Mouse (Mus musculus) neural tube, embryonic 13.5 days (tissue): ENCODE data around the gene Snapc4. TPM values are rescaled to one million over a fixed set of nuclear protein-coding genes. Genes with fewer than 3 reads are reported as not detected.

Experiments used
- ATAC-seq: fragments of 200-750 bp; cut with Nextera tagmentation; 2 replicates; pipeline ENCODE4 v1.8.0; 2017; ENCODE audit warnings: low read depth, mild to moderate bottlenecking, moderate TSS enrichment, moderate library complexity
- H3K27ac ChIP-seq: fragments of 300-500 bp; sonication (generic); replicated peaks from 2 replicates; pipeline ENCODE4 v1.5.1; 2015; ENCODE audit warnings: moderate library complexity, mild to moderate bottlenecking, inconsistent platforms
- H3K27me3 ChIP-seq: fragments of 300-500 bp; sonication (generic); 2 replicates; pipeline ENCODE4 v1.6.1; 2015; ENCODE audit warnings: mild to moderate bottlenecking, inconsistent platforms
- H3K36me3 ChIP-seq: fragments of 300-500 bp; sonication (generic); 2 replicates; pipeline ENCODE4 v1.6.1; 2015; ENCODE audit warnings: mild to moderate bottlenecking, inconsistent platforms
- H3K4me1 ChIP-seq: fragments of 300-500 bp; sonication (generic); replicated peaks from 2 replicates; pipeline ENCODE4 v1.6.1; 2015; ENCODE audit warnings: inconsistent platforms
- H3K4me2 ChIP-seq: fragments of 300-500 bp; sonication (generic); 2 replicates; pipeline ENCODE4 v1.6.1; 2015; ENCODE audit warnings: inconsistent platforms, mild to moderate bottlenecking, moderate library complexity
- H3K4me3 ChIP-seq: fragments of 300-500 bp; sonication (generic); 2 replicates; pipeline ENCODE4 v1.5.1; 2015; ENCODE audit warnings: mild to moderate bottlenecking, inconsistent platforms
- H3K9ac ChIP-seq: fragments of 300-500 bp; sonication (generic); 2 replicates; pipeline ENCODE4 v1.6.1; 2015; ENCODE audit warnings: moderate library complexity, mild to moderate bottlenecking, inconsistent platforms
- H3K9me3 ChIP-seq: fragments of 300-500 bp; sonication (generic); 2 replicates; pipeline ENCODE4 v1.6.1; 2016; ENCODE audit warnings: inconsistent platforms
- WGBS: fragments of 180-500 bp; shearing (Covaris S2); methylation state at CpG from one replicate; pipeline ENCODE4 v1.1.7; 2015; 5-methylcytosine and 5-hydroxymethylcytosine counted together
- polyA plus RNA-seq: library from polyadenylated mRNA; unstranded; fragments of >200 nt; fragmentation: Nextera tagmentation; extraction: Ambion mirVana; gene quantifications from 2 replicates; pipeline ENCODE4 v1.2.1, GENCODE M21; 2015

Snapc4 gene
- 25.4 and 26.8 TPM in 2 replicates for polyA plus RNA-seq

- no peaks in the 10 kb centered on the region for H3K27me3 ChIP-seq
- peaks cover 24% of the 10 kb centered on the region for H3K4me1 ChIP-seq
- H3K4me3 ChIP-seq = peak within 1 kb of the TSS; percentile 83
- no peaks in the 10 kb centered on the region for H3K9me3 ChIP-seq
- under 1% methylated on average over 38 of the region's 38 CpGs for WGBS
- peak; percentile 98 for ATAC-seq
- H3K36me3 ChIP-seq = peaks cover 73% of the 10 kb centered on the region
- peak within 1 kb of the TSS; percentile 81 for H3K9ac ChIP-seq
- H3K4me2 ChIP-seq = peak within 1 kb of the TSS; percentile 92
- peak within 1 kb of the TSS; percentile 49; the same call in 1 of the 2 replicates for H3K27ac ChIP-seq
These were observed at the start of gene Snapc4 for GRCm38 (mm10) chr2:26380131-26380771. Snapc4 (minus strand) TSS chr2:26380653.

GRCm38 (mm10) chr2:26429851-26430250 lies 49.4 kb upstream of the Snapc4 start:
- no peak overlapping the region for H3K9ac ChIP-seq
- no peak overlapping the region for H3K4me2 ChIP-seq
- no peaks in the 10 kb centered on the region for H3K27me3 ChIP-seq
- ATAC-seq = no peak
- no peaks in the 10 kb centered on the region for H3K9me3 ChIP-seq
- no peak overlapping the region for H3K4me3 ChIP-seq
- H3K36me3 ChIP-seq = peaks cover 96% of the 10 kb centered on the region
- no peak overlapping the region for H3K27ac ChIP-seq
- WGBS = 84% methylated on average over 5 of the region's 5 CpGs
- peaks cover 5% of the 10 kb centered on the region for H3K4me1 ChIP-seq

DNA sequence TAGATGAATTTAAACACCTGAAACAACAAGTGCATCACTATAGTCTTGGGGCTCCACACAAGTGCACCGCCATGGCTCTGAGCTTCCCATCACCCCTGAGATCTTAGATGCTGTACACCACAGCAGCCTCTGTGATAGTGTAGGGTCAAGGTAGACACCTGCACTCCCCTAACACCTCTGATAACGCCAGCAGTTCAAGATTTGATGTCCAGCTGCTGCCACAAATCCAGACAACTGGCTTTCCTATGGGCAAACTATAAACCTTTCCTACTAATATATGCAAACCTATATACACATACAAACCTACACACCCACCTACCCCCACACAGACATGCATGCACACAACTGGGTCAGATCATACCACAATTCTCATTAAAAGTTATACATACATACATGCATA lies 44.1 kb upstream of the Snapc4 start:
- H3K4me3 ChIP-seq = no peak overlapping the region
- no peaks in the 10 kb centered on the region for H3K27me3 ChIP-seq
- no peak overlapping the region for H3K27ac ChIP-seq
- H3K4me2 ChIP-seq = no peak overlapping the region
- 91% methylated on average over 2 of the region's 2 CpGs for WGBS
- no peaks in the 10 kb centered on the region for H3K9me3 ChIP-seq
- peaks cover 95% of the 10 kb centered on the region for H3K36me3 ChIP-seq
- no peak overlapping the region for H3K9ac ChIP-seq
- no peaks in the 10 kb centered on the region for H3K4me1 ChIP-seq
- ATAC-seq = no peak

- no peak overlapping the region for H3K27ac ChIP-seq
- H3K27me3 ChIP-seq = no peaks in the 10 kb centered on the region
- H3K9me3 ChIP-seq = no peaks in the 10 kb centered on the region
- H3K36me3 ChIP-seq = peaks cover 95% of the 10 kb centered on the region
- 95% methylated on average over 1 of the region's 1 CpGs for WGBS
- H3K9ac ChIP-seq = no peak overlapping the region
- no peak overlapping the region for H3K4me2 ChIP-seq
- no peaks in the 10 kb centered on the region for H3K4me1 ChIP-seq
- no peak overlapping the region for H3K4me3 ChIP-seq
- no peak for ATAC-seq
These were observed 42.6 kb upstream of the Snapc4 start for GRCm38 (mm10) chr2:26423086-26423485.

DNA sequence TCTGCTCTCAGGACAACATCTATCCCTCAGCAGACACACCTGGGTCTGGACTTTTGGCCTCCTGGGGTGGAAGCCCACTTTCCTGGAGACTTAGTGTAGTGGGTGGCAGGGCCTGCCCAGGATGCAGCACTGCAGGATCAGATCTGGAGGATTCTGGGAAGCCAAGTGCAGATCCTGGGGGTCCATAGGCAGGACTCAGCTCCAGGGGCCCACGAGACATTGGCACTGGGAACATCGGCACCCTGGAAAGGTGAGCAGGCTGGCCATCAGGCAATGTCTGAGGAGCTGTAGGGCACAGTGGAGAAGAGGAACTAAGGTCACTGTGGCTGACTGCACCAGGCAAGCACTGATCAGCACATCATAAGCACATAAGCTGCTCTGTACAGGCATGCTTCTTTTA lies 41.5 kb upstream of the Snapc4 start:
- no peak overlapping the region for H3K9ac ChIP-seq
- no peaks in the 10 kb centered on the region for H3K9me3 ChIP-seq
- ATAC-seq = no peak
- H3K27ac ChIP-seq = no peak overlapping the region
- 92% methylated on average over 2 of the region's 2 CpGs for WGBS
- H3K27me3 ChIP-seq = no peaks in the 10 kb centered on the region
- H3K4me2 ChIP-seq = no peak overlapping the region
- H3K36me3 ChIP-seq = peaks cover 96% of the 10 kb centered on the region
- no peak overlapping the region for H3K4me3 ChIP-seq
- no peaks in the 10 kb centered on the region for H3K4me1 ChIP-seq

DNA sequence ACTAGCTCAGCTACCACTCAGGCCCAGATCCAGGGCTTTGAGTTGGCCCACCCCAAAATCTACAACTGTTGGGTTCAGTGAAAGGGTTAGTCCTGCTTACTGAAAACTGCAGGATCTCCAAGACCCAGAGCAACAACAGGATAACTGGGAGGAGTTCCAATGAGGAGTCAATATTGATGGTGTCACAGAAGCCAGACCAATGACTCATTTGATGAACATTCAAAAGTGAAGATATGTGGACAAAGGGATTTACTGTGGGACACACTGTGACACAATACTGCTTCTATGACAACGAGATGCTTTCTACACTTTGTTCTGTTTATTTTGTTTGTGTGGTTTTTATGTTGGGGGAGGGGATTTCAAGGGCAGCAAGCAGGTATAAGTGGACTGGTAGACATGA lies 37.7 kb upstream of the Snapc4 start:
- Histone ChIP-seq H3K27ac (no peak overlapping the region), H3K9ac (no peak overlapping the region), H3K4me2 (no peak overlapping the region), H3K27me3 (no peaks in the 10 kb centered on the region), H3K36me3 (peaks cover 98% of the 10 kb centered on the region), H3K9me3 (no peaks in the 10 kb centered on the region), H3K4me3 (no peak overlapping the region), H3K4me1 (no peaks in the 10 kb centered on the region)
- WGBS = 83% methylated on average over 1 of the region's 1 CpGs
- ATAC-seq = no peak

- Histone ChIP-seq H3K36me3 (peaks cover 98% of the 10 kb centered on the region), H3K4me1 (no peaks in the 10 kb centered on the region), H3K4me3 (no peak overlapping the region), H3K27me3 (no peaks in the 10 kb centered on the region), H3K9ac (no peak overlapping the region), H3K9me3 (no peaks in the 10 kb centered on the region), H3K27ac (no peak overlapping the region), H3K4me2 (no peak overlapping the region)
- no peak for ATAC-seq
These were observed 36.6 kb upstream of the Snapc4 start for GRCm38 (mm10) chr2:26417066-26417465.

- H3K4me2 ChIP-seq = no peak overlapping the region
- peaks cover 63% of the 10 kb centered on the region for H3K36me3 ChIP-seq
- no peak overlapping the region for H3K9ac ChIP-seq
- H3K9me3 ChIP-seq = no peaks in the 10 kb centered on the region
- no peak for ATAC-seq
- H3K4me1 ChIP-seq = peaks cover 30% of the 10 kb centered on the region
- no peak overlapping the region for H3K4me3 ChIP-seq
- H3K27ac ChIP-seq = no peak overlapping the region
- no peaks in the 10 kb centered on the region for H3K27me3 ChIP-seq
- WGBS = 73% methylated on average over 4 of the region's 5 CpGs
These were observed 30.5 kb upstream of the Snapc4 start for GRCm38 (mm10) chr2:26410931-26411411.

DNA sequence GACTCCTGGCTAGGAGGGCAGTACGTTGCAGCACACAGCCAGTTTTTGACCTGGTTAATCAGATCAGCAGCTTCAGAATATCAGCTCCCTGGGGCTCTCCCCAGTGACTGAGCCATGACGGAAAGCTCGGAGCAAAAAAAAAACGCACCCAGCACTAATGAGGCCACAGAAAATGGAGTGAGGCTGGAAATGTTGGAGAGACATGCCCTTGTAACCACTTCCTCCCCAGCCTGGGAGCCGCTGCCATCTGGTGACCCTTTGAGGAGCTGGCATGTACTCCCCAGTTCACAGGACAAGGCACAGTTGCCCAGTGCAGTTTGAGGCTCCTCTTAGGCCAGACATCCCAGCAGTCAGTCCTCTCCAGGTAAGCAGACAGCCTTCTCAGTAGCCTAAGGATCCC lies 29.6 kb upstream of the Snapc4 start:
- Histone ChIP-seq H3K27me3 (no peaks in the 10 kb centered on the region), H3K36me3 (peaks cover 57% of the 10 kb centered on the region), H3K9me3 (no peaks in the 10 kb centered on the region), H3K9ac (no peak overlapping the region), H3K27ac (no peak overlapping the region; the same call in 1 of the 2 replicates), H3K4me3 (no peak overlapping the region), H3K4me2 (no peak overlapping the region), H3K4me1 (peaks cover 39% of the 10 kb centered on the region)
- 77% methylated on average over 5 of the region's 5 CpGs for WGBS
- ATAC-seq = no peak

- H3K4me1 ChIP-seq = peaks cover 45% of the 10 kb centered on the region
- no peaks in the 10 kb centered on the region for H3K9me3 ChIP-seq
- 59% methylated on average over 3 of the region's 3 CpGs for WGBS
- ATAC-seq = peak; percentile 34; the same call in 1 of the 2 replicates
- H3K27me3 ChIP-seq = no peaks in the 10 kb centered on the region
- peaks cover 50% of the 10 kb centered on the region for H3K36me3 ChIP-seq
- no peak overlapping the region for H3K9ac ChIP-seq
- H3K4me3 ChIP-seq = peak overlapping the region; percentile 94
- no peak overlapping the region for H3K27ac ChIP-seq
- H3K4me2 ChIP-seq = peak overlapping the region; percentile 99
These were observed 28.9 kb upstream of the Snapc4 start for GRCm38 (mm10) chr2:26409362-26409761.

DNA sequence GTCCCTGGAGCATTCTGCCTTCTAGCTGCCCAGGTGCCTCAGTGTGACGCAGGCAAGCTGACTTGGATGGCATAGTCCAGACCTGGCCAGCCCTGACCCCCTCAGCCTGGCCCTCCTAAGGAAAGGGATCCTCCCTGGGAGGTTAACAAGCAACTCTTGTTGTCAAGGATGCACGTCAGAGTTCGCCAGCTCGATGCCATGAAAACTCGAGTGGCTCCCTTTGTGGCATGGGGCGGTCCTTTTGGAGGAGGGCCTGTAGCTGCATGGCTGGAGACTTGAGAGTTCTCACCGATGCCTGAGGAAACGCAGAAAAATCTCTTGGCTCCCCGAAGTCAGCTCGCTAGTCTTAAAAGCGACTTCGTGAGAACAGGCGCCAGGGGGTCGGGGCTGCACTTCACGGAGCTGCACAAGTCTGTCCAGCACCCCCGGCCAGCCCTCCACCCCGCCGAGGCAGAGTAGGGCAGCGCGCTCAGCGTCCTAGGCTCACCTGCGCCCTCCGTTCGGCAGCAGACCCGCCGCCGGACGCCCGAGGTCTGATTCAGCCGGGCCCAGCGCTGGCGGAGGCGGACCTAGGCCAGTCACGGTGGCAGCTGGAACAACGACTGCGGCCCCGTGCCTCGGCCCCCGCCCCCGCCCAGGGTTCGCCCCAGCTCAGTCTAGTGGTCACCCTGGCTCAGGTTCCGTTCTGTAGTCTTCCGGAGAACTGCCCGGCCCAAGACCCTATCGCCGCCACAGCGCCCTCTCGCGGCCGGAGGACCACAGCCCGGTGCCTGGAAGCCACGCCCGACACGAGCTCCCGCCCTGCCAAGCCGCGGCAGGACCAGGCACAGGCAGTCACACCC lies 28.3 kb upstream of the Snapc4 start, which contains the start of gene Inpp5e:
TSS of gene Inpp5e (minus strand) at position 689 of the 842 bp plus-strand sequence.
- H3K9me3 ChIP-seq = no peaks in the 10 kb centered on the region
- peaks cover 43% of the 10 kb centered on the region for H3K36me3 ChIP-seq
- peak; percentile 97 for ATAC-seq
- peak within 1 kb of the TSS; percentile 93 for H3K9ac ChIP-seq
- under 1% methylated on average over 57 of the region's 57 CpGs for WGBS
- H3K27ac ChIP-seq = peak within 1 kb of the TSS; percentile 77
- peaks cover 46% of the 10 kb centered on the region for H3K4me1 ChIP-seq
- peak within 1 kb of the TSS; percentile 94 for H3K4me3 ChIP-seq
- peak within 1 kb of the TSS; percentile 99 for H3K4me2 ChIP-seq
- no peaks in the 10 kb centered on the region for H3K27me3 ChIP-seq

DNA sequence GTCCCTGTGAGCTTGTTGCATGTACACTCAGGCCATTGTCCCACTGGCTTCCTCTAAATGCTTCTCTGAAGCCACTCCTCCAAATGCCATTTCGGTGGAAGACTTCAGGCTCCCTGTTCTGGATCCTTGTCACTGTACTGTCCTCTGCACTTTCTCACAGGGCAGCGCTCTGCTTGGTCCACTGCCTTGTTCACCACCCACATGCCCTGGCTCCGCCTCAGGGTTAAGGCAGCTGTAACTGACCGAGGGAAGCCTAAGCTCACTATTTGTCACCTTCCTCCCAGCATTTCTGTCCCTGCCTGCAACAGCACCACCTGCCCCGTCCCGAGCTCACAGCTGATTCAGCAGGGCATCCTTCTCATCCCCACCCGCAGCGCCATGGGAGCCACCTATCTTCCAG lies 22.9 kb upstream of the Snapc4 start:
- 78% methylated on average over 8 of the region's 8 CpGs for WGBS
- Histone ChIP-seq H3K36me3 (peaks cover 47% of the 10 kb centered on the region), H3K4me2 (no peak overlapping the region), H3K27ac (no peak overlapping the region), H3K9ac (no peak overlapping the region), H3K9me3 (no peaks in the 10 kb centered on the region), H3K4me1 (peaks cover 44% of the 10 kb centered on the region), H3K4me3 (no peak overlapping the region), H3K27me3 (no peaks in the 10 kb centered on the region)
- no peak for ATAC-seq
